Mouse (Mus musculus) neural tube, embryonic 13.5 days (tissue): ENCODE measurements around the gene Mfsd12. TPM values are rescaled to one million over a fixed set of nuclear protein-coding genes. Genes with fewer than 3 reads are reported as not detected.

Experiments used
- ATAC-seq: fragments of 200-750 bp; cut with Nextera tagmentation; 2 replicates; pipeline ENCODE4 v1.8.0; 2017; ENCODE audit warnings: low read depth, mild to moderate bottlenecking, moderate TSS enrichment, moderate library complexity
- H3K27ac ChIP-seq: fragments of 300-500 bp; sonication (generic); replicated peaks from 2 replicates; pipeline ENCODE4 v1.5.1; 2015; ENCODE audit warnings: moderate library complexity, mild to moderate bottlenecking, inconsistent platforms
- H3K27me3 ChIP-seq: fragments of 300-500 bp; sonication (generic); 2 replicates; pipeline ENCODE4 v1.6.1; 2015; ENCODE audit warnings: mild to moderate bottlenecking, inconsistent platforms
- H3K36me3 ChIP-seq: fragments of 300-500 bp; sonication (generic); 2 replicates; pipeline ENCODE4 v1.6.1; 2015; ENCODE audit warnings: mild to moderate bottlenecking, inconsistent platforms
- H3K4me1 ChIP-seq: fragments of 300-500 bp; sonication (generic); replicated peaks from 2 replicates; pipeline ENCODE4 v1.6.1; 2015; ENCODE audit warnings: inconsistent platforms
- H3K4me2 ChIP-seq: fragments of 300-500 bp; sonication (generic); 2 replicates; pipeline ENCODE4 v1.6.1; 2015; ENCODE audit warnings: inconsistent platforms, mild to moderate bottlenecking, moderate library complexity
- H3K4me3 ChIP-seq: fragments of 300-500 bp; sonication (generic); 2 replicates; pipeline ENCODE4 v1.5.1; 2015; ENCODE audit warnings: mild to moderate bottlenecking, inconsistent platforms
- H3K9ac ChIP-seq: fragments of 300-500 bp; sonication (generic); 2 replicates; pipeline ENCODE4 v1.6.1; 2015; ENCODE audit warnings: moderate library complexity, mild to moderate bottlenecking, inconsistent platforms
- H3K9me3 ChIP-seq: fragments of 300-500 bp; sonication (generic); 2 replicates; pipeline ENCODE4 v1.6.1; 2016; ENCODE audit warnings: inconsistent platforms
- WGBS: fragments of 180-500 bp; shearing (Covaris S2); methylation state at CpG from one replicate; pipeline ENCODE4 v1.1.7; 2015; 5-methylcytosine and 5-hydroxymethylcytosine counted together
- polyA plus RNA-seq: library from polyadenylated mRNA; unstranded; fragments of >200 nt; fragmentation: Nextera tagmentation; extraction: Ambion mirVana; gene quantifications from 2 replicates; pipeline ENCODE4 v1.2.1, GENCODE M21; 2015

Mfsd12 gene
- polyA plus RNA-seq, 1 experiment from 2014 or later: 17.8 TPM

DNA sequence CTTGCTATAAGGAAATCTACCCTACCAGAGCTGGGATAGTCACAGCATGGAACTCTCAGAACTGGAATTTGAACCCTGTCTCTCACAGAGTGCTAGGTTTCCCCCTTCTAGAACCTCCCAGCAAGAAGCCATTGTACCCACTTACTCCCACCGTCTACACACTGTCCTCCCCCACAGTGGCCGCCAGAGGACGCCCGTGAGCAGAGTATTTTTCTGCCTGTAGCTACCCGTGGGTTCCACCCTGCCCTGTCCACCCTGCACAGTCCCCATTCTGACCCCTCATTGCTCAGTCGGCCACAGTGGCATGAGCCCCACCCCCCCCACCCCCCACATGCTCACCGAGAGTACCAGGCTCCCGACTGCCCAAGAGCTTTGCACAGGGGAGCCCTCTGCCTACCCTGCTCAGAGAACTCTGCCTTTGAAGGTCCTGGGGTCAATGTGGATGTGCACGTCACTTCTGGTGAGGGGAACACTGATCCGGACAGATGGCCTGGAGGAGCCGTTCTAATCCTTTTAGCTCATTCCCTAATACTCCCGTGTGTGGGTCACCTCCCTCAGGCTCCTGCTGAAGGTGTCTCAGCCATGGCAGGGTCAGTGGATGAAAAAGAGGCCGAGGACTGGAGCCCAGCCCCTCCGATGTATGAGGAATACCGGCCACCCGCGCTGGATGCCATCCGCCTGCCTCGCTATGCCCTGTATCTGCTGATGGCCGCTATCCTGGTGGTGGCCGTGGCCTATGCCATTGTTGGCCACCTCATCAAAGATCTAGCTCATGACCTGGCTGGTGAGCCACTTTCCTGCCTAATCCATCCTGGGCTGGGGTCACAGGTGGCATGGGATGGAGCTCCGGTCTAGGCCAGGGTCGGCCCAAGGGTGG is 32.7 kb downstream of the Mfsd12 start:
- 61% methylated on average over 23 of the region's 23 CpGs for WGBS
- H3K36me3 ChIP-seq: peaks cover 41% of the 10 kb centered on the region
- no peak overlapping the region; the same call in 1 of the 2 replicates for H3K27ac ChIP-seq
- H3K4me2 ChIP-seq: no peak overlapping the region
- peaks cover 32% of the 10 kb centered on the region for H3K4me1 ChIP-seq
- H3K9ac ChIP-seq: peak overlapping the region; percentile 49
- no peak overlapping the region for H3K4me3 ChIP-seq
- H3K27me3 ChIP-seq: no peaks in the 10 kb centered on the region
- H3K9me3 ChIP-seq: no peaks in the 10 kb centered on the region
- peak; percentile 37; the same call in 1 of the 2 replicates for ATAC-seq

DNA sequence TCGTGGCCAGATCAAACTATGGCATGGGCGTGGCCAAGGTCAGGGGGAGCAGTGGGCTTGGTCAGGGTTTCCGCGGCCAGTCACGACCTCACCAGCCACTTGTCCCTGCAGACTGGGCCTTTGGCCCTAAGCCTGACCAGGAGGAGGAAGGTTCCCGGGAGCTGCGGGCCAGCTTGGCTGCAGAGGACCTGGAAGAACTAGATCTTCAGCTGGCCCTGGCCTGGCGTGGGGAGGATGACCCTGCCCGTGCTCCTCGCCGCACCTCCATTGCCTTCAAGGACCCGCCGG is 33.3 kb downstream of the Mfsd12 start:
- 0 out of 2 replicates have a peak overlapping the region, but pooled peaks have one; percentile 5 for H3K9ac ChIP-seq
- 91% methylated on average over 13 of the region's 13 CpGs for WGBS
- H3K4me2 ChIP-seq: no peak overlapping the region
- no peak overlapping the region for H3K4me3 ChIP-seq
- no peaks in the 10 kb centered on the region for H3K9me3 ChIP-seq
- H3K27ac ChIP-seq: no peak overlapping the region
- H3K4me1 ChIP-seq: peaks cover 27% of the 10 kb centered on the region
- no peak for ATAC-seq
- peaks cover 41% of the 10 kb centered on the region for H3K36me3 ChIP-seq
- no peaks in the 10 kb centered on the region for H3K27me3 ChIP-seq

DNA sequence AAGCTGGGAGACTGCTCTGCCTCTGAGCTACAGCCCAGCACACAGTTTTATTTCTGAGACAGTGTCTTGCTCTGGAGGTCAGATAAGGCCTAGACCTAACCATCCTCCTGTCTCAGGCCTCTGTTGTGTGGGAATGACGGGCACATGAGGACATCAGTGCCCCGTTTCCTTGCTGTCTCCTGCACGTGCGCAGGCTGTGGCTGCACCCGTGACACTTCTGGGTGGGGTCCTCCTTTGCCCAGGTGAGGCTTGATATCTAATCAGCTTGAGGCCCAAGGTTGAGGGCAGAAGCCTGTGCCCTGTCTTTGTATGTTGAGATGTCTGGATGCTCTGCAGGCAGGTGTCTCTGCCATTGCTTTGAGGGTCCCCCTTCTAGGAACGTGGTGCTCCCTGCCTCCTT is 35.0 kb downstream of the Mfsd12 start:
- Histone ChIP-seq H3K9me3 (no peaks in the 10 kb centered on the region), H3K4me1 (peaks cover 37% of the 10 kb centered on the region), H3K27me3 (no peaks in the 10 kb centered on the region), H3K27ac (no peak overlapping the region), H3K9ac (no peak overlapping the region), H3K4me3 (no peak overlapping the region), H3K4me2 (no peak overlapping the region), H3K36me3 (peaks cover 25% of the 10 kb centered on the region)
- WGBS: 84% methylated on average over 6 of the region's 6 CpGs
- no peak for ATAC-seq

DNA sequence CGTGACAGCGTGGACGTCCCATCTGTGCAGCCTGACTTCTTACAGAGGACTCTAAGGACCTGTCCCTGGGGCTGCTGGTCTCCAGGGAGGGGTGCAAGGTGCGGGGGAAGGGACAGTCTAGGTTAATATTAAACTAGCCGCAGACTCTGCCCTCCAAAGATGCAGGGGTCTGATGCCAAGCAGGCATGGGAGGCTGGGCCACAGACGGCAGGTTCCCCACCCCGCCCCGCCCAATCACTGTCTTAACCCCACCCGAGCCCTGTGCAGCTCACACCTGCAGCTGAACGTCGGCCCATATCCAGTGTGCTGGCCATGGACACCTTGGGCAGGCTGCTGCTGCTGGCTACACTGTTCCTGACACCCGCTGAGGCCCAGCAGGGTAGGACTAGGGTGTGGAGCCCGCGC is 35.5 kb downstream of the Mfsd12 start, which contains the start of gene Smim24:
Gene Smim24, plus strand, starts transcription at position 271 of the 405 bp plus-strand sequence.
- peaks cover 25% of the 10 kb centered on the region for H3K36me3 ChIP-seq
- H3K27me3 ChIP-seq: no peaks in the 10 kb centered on the region
- H3K4me1 ChIP-seq: peaks cover 41% of the 10 kb centered on the region
- peak within 1 kb of the TSS; percentile 63 for H3K9ac ChIP-seq
- no peaks in the 10 kb centered on the region for H3K9me3 ChIP-seq
- H3K27ac ChIP-seq: peak within 1 kb of the TSS; percentile 64
- no peak for ATAC-seq
- 58% methylated on average over 14 of the region's 14 CpGs for WGBS
- peak within 1 kb of the TSS; percentile 47 for H3K4me2 ChIP-seq
- H3K4me3 ChIP-seq: peak within 1 kb of the TSS; percentile 15

DNA sequence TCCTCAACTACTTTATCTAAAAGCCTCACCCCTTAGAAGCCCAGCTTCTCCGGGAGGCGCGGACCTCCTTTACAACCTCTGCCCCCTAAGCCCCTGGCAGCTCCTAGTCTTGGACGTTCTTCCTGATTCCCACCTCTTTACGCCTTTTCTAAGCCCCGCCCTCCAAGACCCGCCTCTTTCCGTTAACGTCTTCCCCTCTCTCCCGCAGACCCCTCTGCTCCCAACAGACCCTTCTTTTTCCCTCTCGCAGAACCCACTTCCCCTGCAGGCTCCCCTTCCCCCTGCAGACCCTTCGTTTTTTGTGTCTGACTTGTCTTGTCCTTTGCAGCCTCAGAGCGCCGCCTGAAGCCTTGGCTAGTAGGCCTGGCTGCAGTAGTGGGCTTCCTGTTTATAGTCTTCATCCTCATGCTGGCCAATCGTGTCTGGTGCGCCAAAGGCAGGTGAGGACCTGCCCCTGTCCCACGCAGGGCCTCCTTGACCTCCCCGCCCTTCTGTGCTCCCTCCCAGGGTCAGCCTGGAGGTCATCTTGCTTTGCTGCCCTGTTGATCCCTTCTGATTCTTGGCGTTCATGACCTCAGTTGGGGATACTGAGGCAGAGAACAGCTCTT is 36.3 kb downstream of the Mfsd12 start:
- Histone ChIP-seq H3K9me3 (no peaks in the 10 kb centered on the region), H3K27me3 (no peaks in the 10 kb centered on the region), H3K4me3 (peak overlapping the region; percentile 15), H3K9ac (peak overlapping the region; percentile 63), H3K36me3 (peaks cover 18% of the 10 kb centered on the region), H3K4me1 (peaks cover 41% of the 10 kb centered on the region), H3K27ac (peak overlapping the region; percentile 64), H3K4me2 (peak overlapping the region; percentile 47)
- no peak for ATAC-seq
- WGBS: 8% methylated on average over 19 of the region's 19 CpGs

DNA sequence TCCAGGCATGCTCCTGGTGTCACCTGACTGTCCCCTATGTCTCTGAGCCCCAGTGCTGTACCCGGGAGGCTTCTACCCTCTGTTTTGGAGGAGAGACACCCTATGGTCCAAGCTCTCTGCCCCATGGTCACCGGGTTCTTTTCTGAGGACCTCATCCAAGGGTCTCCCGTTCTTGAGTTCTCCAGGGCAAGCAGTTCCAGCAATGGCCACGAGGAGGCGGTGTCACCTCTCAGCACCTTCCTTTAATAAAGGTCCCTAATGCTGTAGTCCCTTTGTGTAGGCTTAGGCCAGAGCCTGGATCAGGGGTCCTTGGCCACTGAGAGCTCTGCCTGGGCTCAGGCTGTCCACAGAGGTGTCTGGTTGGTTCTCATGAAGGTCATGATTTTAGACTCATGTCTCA is 37.8 kb downstream of the Mfsd12 start:
- Histone ChIP-seq H3K4me2 (no peak overlapping the region), H3K27ac (no peak overlapping the region), H3K4me1 (peaks cover 45% of the 10 kb centered on the region), H3K36me3 (peaks cover 26% of the 10 kb centered on the region), H3K9me3 (no peaks in the 10 kb centered on the region), H3K4me3 (no peak overlapping the region), H3K27me3 (0 out of 2 replicates have a peak, but pooled peaks cover 3% of the 10 kb centered on the region), H3K9ac (no peak overlapping the region)
- WGBS: 17% methylated on average over 5 of the region's 5 CpGs
- ATAC-seq: no peak

DNA sequence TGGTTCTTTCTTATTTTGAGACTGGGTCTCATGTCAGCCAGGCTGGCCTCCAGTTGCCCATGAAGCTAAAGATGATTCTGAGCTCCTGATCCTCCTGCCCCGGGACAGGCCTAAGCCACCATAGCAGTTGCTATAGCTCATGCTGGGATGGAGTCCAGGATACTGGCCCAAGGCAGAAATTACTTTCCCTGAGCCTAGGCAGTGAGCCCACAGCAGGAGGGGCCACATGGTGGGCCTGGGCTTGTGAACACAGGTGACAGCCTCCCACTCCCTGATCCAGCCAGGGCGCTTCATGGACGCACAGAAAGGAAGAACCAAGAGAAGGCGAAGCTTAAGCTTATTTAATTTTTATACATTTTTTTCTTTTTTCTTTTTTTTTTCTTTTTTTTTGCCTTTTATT is 38.6 kb downstream of the Mfsd12 start:
- Histone ChIP-seq H3K4me3 (no peak overlapping the region), H3K9me3 (no peaks in the 10 kb centered on the region), H3K27ac (peak overlapping the region; percentile 56), H3K4me1 (peaks cover 52% of the 10 kb centered on the region), H3K9ac (no peak overlapping the region), H3K4me2 (no peak overlapping the region), H3K27me3 (0 out of 2 replicates have a peak, but pooled peaks cover 3% of the 10 kb centered on the region), H3K36me3 (peaks cover 29% of the 10 kb centered on the region)
- 71% methylated on average over 4 of the region's 4 CpGs for WGBS
- ATAC-seq: no peak

DNA sequence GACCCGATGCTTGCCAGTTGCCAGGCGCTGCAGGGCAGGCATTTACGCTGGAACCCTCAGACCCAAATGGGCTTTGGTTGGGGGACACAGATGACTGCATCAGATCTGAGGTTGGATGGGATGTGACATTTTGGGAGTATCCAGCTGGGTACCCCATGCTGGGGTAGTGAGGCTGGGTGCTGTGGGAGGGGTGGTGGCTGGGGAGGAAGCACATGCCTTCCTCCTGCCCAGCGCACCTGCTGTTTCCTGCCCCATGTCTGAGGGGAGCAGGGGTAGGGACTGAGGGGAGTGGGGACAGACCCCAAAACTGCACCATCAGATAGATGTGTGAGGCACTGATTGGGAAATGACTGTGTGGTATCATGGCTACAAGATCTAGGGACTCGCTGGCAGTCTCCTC is 39.5 kb downstream of the Mfsd12 start:
- Histone ChIP-seq H3K27ac (peak overlapping the region; percentile 56), H3K4me1 (peaks cover 61% of the 10 kb centered on the region), H3K27me3 (0 out of 2 replicates have a peak, but pooled peaks cover 3% of the 10 kb centered on the region), H3K4me2 (no peak overlapping the region), H3K9me3 (no peaks in the 10 kb centered on the region), H3K4me3 (no peak overlapping the region), H3K36me3 (peaks cover 24% of the 10 kb centered on the region), H3K9ac (peak overlapping the region; percentile 50)
- no peak for ATAC-seq
- 58% methylated on average over 5 of the region's 5 CpGs for WGBS

DNA sequence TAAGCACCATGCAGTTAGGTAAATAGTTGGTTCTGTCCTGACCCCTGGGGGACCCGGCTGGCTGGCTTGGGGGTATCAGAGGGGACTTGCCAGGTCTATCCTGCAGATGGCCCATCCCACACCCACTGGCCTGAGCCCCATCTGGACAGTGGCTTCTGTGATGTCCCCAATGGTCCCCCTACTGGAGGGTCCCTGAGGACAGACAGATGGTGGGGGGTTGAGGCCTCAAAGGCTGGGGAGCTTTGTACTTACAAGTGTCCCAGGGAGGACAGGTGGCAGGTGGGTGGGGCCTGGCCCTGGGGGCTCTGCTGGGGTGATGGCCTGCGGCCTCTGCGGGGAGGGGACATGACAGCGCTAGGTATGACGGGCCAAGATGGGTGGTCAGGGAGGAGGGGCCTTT is 42.0 kb downstream of the Mfsd12 start:
- Histone ChIP-seq H3K9me3 (no peaks in the 10 kb centered on the region), H3K4me2 (0 out of 2 replicates have a peak overlapping the region, but pooled peaks have one; percentile 33), H3K27ac (no peak overlapping the region), H3K36me3 (peaks cover 31% of the 10 kb centered on the region), H3K9ac (0 out of 2 replicates have a peak overlapping the region, but pooled peaks have one; percentile 50), H3K27me3 (0 out of 2 replicates have a peak, but pooled peaks cover 3% of the 10 kb centered on the region), H3K4me1 (peaks cover 70% of the 10 kb centered on the region), H3K4me3 (no peak overlapping the region)
- WGBS: 51% methylated on average over 5 of the region's 5 CpGs
- no peak for ATAC-seq

DNA sequence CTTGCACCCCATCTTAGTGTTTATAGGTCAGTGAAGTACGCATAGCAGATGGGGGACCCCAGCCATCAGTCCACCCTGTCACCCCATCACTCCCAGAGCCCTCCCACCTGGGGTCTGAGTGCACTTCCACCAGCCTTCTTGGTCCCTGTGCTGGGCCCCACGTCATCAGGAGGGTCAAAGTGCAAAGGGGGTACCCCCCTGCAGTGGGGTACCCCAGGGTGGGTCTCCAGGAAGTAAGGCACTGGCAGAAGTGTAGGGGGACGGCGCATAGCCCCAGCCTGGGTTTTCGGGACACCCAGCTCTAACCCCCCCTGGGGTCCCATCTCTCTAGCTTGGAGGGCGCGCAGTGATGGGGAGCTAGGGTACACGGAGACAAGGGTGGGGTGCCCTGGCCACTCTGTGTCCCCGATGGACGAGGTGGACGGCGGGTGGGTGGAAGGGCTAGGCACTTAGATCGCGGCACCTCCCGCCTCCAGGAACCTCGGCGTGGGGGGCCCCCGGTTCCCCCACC is 42.6 kb downstream of the Mfsd12 start:
- H3K9ac ChIP-seq: peak overlapping the region; percentile 50; the same call in 1 of the 2 replicates
- no peaks in the 10 kb centered on the region for H3K9me3 ChIP-seq
- H3K4me3 ChIP-seq: 0 out of 2 replicates have a peak overlapping the region, but pooled peaks have one; percentile 4
- ATAC-seq: no peak
- H3K27ac ChIP-seq: peak overlapping the region; percentile 95; the same call in 1 of the 2 replicates
- peaks cover 70% of the 10 kb centered on the region for H3K4me1 ChIP-seq
- 0 out of 2 replicates have a peak, but pooled peaks cover 3% of the 10 kb centered on the region for H3K27me3 ChIP-seq
- 76% methylated on average over 18 of the region's 18 CpGs for WGBS
- H3K4me2 ChIP-seq: peak overlapping the region; percentile 33
- peaks cover 36% of the 10 kb centered on the region for H3K36me3 ChIP-seq

DNA sequence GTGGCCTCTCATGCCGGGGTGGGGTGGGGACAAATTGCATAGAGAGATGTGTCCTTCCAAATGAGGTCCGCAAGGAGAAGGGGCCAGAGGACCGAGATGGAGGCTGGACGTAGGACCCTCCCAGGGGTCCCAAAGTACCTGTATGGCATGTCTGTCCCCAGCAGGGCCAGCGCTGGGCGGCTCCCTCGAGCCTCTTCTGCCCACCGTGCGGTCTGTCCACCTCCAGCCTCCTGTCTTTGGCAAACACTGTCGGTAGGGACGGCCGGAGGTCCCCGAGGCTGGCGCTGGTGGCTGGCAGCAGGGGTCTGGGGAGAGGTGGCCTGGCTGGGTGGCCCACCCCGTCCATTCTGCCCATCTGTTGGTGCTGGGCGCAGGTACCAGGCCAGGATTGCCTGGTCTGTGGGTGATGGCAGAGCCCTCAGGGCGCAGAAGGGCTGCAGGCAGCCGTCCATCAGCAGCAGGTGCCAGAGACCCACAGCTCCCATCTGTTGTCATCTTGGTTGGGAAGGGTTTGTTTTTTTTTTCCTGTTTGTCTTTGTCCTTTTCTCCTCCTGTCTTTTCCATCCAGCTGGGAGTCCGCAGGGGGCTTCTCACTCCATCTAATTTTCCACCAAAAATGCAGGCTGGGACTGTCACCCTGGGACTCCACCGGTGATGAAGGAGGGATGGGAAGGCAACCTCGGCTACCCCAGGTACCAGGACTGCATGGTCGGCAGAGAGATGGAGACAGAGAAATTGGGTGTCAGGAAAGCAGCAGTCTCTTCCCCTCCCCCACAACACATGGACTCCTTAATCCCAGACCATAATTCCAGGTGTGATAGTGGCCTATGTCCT is 43.3 kb downstream of the Mfsd12 start:
- Histone ChIP-seq H3K4me1 (peaks cover 70% of the 10 kb centered on the region), H3K9ac (peak overlapping the region; percentile 50), H3K36me3 (peaks cover 41% of the 10 kb centered on the region), H3K4me3 (no peak overlapping the region), H3K9me3 (no peaks in the 10 kb centered on the region), H3K27ac (peak overlapping the region; percentile 95), H3K27me3 (0 out of 2 replicates have a peak, but pooled peaks cover 3% of the 10 kb centered on the region), H3K4me2 (peak overlapping the region; percentile 33)
- no peak for ATAC-seq
- WGBS: 32% methylated on average over 22 of the region's 22 CpGs
